Mouse (Mus musculus): ENCODE data around the gene Raver2.
"Not testable (repeated sequence)": the region's sequence is repeated elsewhere in the genome, so short reads cannot be mapped to it uniquely, and the experiment has no call there.

Raver2 gene

DNA sequence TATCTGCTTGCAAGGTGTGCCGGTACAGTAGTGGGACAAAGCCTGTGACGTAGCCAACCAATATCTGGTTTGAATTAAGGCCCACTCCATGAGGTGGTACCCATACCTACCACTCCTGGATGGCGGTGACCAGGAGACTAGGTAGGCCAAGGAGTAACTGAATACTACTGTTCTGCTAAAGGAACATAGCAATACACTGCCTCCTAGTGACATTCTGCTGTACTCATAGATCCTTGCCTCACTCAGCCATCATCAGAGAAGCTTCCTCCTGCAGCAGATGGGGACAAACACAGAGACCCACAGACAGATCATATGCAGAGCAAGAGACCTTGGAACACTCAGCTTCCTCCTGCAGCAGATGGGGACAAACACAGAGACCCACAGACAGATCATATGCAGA lies 21.8 kb downstream of the Raver2 start:
- in situ Hi-C loops (cut with MboI; ENCODE audit: unreplicated experiment in 2 of 2) = not testable (repeated sequence)

DNA sequence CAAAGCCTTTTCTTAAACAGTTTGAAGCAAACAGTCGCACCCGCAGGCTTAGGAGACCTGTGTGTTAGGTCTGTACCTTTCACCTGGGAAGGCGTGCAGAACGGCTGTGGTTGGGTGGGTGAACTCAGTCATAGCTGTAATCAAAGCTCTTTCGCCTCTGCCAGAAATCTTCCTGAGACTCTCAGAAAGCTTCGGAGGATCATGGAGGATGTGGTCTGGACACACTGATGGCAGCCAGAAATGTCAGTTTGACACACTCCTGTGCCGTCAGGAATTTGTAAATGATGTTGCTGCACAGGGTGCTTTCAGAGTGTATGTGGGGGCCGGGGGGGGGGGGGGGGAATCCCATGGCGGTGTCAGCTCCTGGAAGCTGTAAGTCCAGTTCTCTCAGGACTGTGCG lies 24.5 kb downstream of the Raver2 start:
- in situ Hi-C loops (cut with MboI; ENCODE audit: unreplicated experiment in 2 of 2) = no loop called here

DNA sequence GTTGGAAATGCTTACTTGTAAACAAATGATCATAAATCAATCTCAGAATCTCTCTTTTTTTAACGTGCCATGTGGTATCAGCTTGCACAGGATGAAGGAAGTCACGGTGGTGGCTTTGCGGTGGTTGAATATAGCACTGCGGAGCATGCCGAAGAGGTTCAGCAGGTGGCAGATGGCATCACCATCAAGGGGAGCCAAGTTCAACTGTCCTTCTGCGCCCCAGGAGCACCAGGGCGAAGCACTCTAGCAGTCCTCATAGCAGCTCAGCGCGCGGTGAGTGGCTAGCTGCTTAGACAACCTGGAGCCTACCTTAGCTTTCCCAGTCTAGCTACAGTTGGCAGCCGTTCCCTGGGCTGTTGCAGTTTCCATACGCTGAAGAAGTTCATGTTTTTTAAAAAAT lies 38.3 kb downstream of the Raver2 start:
- in situ Hi-C loops (cut with MboI; ENCODE audit: unreplicated experiment in 2 of 2) = loop anchor here in 1 of 2 experiments (25.0 kb wide), 1 partner anchor 905 kb away; no protein-coding TSS in a partner anchor

DNA sequence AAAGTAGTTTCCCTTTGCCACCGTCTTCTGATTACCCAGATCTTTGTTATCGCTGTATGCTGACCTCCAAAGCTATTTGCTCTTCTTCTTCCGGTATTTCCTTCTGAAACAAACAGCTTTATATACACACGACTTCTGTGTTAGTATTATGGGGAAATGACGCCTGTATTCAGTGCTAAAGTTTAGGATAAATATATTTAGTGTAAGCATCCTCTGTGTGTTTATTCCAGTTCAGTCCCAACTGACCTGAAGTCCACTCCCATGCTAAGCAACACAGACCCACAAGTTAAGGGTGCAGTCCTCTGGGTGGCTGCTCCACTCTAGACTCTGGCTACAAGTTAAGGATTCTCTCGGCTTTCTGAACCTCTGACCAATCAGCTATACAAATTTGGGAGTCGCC lies 52.2 kb downstream of the Raver2 start:
- in situ Hi-C loops (cut with MboI; ENCODE audit: unreplicated experiment in 2 of 2) = loop anchor here in 1 of 2 experiments (25.0 kb wide), 1 partner anchor 891 kb away; no protein-coding TSS in a partner anchor

DNA sequence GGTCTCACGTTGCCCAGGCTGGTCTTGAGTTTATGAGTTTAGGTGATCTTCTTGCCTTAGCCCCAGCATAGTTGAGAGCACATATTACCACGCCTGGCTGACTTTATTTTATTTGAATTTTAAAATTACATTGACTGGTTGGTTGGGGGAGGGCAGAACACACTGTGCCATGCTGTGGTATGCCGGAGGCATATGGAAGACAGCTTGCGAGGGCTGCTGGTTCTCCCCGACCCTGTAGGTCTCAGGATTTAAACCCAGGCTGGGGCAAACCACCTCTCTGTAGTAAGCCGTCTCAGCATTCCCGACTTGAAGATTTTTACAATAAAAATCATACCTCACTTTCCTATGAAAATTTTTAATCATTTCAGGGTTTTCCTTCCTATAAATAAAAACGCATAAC lies 66.2 kb downstream of the Raver2 start:
- in situ Hi-C loops (cut with MboI; ENCODE audit: unreplicated experiment in 2 of 2) = loop anchor here (25.0 kb wide), 2 partner anchors 1423 to 1898 kb away; partner anchors contain the start of gene Alg6 (in 1 of the 2)

DNA sequence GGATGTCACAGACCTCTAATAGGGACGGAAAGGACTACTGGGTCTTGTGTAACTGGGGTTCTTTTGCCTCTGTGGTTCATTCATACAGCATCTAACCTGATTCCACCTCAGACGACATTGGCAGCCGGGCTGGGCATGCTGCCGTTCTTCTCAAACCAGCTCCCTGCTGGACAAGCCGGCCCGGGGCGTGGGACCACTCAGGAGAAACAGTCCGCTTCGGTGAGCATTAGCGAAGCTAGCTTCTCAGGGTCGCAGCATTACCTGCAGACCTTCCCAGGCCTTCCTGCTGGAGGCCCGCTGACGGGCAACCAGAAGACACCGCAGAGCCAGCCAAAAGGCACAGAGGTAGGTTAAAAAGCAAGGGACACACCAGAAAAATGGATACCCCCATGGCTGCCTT lies 67.1 kb downstream of the Raver2 start:
- in situ Hi-C loops (cut with MboI; ENCODE audit: unreplicated experiment in 2 of 2) = loop anchor here (25.0 kb wide), 2 partner anchors 1424 to 1899 kb away; partner anchors contain the start of gene Alg6 (in 1 of the 2)

DNA sequence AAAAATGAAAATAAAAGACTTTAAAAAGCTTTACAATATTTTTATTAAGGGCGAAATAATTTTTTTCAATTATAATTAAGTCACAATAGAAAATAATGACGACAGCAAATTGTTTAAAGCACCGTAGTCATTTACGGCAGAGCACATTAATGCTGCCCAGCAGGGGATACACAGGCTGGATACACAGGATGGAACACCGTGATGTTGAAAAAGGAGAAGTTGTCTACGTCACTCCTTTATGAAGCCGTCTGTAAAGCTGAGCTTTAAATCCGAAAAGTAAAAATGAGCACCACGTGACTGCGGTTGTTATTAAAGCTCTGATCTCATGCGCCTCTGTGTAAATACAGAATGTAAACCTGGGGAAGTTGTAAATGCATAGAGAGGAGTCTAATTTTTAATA lies 69.2 kb downstream of the Raver2 start:
- in situ Hi-C loops (cut with MboI; ENCODE audit: unreplicated experiment in 2 of 2) = loop anchor here (25.0 kb wide), 2 partner anchors 1426 to 1901 kb away; partner anchors contain the start of gene Alg6 (in 1 of the 2)

DNA sequence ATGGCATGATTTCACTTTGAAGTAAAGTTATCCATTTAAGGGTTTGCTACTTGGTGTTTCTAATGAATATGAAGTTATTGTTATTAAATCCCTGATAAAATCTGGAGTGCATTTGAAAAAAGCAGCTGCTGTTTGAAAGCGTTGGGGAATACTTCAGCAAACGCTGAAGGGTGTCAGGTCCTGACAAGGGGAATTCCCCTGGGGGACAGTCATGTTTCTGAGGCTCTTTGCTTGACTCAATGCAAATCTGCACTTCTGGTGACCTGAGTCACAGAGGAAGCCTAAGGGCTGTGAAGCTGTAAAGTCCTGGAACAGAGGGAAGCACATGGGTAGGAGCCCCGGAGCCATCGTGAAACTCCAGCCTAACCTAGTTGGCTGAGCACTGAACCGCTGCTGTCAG lies 73.0 kb downstream of the Raver2 start:
- in situ Hi-C loops (cut with MboI; ENCODE audit: unreplicated experiment in 2 of 2) = loop anchor here (10.0 to 25.0 kb wide), 3 partner anchors 1429 to 1907 kb away; partner anchors contain the start of gene Alg6 (in 1 of the 2)

DNA sequence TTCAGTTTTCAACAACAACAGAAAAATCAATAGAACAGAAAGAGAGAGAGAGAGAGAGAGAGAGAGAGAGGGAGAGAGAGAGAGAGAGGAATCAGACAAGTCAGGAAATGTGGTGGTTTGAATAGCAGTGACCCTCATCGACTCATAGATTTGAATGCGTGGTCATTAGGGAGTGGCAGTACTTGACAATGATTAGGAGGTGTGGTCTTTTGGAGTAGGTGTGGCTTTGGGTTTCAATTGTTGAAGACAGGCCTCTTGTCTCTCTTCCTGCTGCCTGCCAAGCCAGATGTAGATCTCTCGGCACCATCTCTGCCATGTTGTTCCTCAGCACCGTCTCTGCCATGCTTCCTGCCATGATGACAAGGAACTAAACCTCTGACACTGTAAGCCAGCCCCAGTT lies 75.1 kb downstream of the Raver2 start:
- in situ Hi-C loops (cut with MboI; ENCODE audit: unreplicated experiment in 2 of 2) = loop anchor here (10.0 to 25.0 kb wide), 3 partner anchors 1432 to 1909 kb away; partner anchors contain the start of gene Alg6 (in 1 of the 2)

DNA sequence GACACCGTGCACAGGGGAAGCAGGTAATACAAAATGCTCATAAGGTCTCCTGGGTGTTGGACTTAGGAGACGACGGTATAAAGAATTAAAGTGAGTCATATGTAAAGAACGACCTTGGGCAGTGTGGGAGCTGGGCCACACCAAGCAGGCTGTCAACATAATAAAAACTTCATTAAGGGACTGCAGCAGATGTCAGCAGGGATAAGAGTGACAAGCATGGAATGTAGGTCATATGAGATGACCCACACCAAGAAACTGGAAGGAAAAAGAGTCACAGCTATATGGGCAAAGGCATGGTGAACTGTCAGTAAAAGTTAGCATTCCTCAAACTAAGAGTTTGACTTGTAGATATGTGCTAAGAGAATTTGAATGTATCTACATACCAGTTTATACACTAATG lies 75.6 kb downstream of the Raver2 start:
- in situ Hi-C loops (cut with MboI; ENCODE audit: unreplicated experiment in 2 of 2) = loop anchor here (10.0 to 25.0 kb wide), 3 partner anchors 1432 to 1910 kb away; partner anchors contain the start of gene Alg6 (in 1 of the 2)

DNA sequence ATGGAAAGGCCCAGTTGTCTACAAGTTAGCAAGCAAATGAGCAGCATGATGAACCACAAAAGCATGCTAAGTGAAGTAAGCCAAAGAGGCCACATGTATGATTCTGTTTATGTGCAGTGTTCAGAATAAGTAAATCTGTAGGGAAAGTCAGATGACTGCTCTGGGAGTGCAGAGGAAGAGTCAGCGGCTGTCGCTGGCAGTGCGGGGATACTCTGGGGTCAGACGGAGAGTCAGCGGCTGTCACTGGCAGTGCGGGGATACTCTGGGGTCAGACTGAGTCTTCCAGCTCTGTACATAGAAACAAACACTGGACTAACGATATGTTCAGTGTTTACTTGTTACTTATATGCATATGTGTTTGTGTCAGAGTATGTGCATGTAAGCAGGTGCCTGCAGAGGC lies 76.0 kb downstream of the Raver2 start:
- in situ Hi-C loops (cut with MboI; ENCODE audit: unreplicated experiment in 2 of 2) = loop anchor here (10.0 to 25.0 kb wide), 3 partner anchors 1432 to 1910 kb away; partner anchors contain the start of gene Alg6 (in 1 of the 2)

DNA sequence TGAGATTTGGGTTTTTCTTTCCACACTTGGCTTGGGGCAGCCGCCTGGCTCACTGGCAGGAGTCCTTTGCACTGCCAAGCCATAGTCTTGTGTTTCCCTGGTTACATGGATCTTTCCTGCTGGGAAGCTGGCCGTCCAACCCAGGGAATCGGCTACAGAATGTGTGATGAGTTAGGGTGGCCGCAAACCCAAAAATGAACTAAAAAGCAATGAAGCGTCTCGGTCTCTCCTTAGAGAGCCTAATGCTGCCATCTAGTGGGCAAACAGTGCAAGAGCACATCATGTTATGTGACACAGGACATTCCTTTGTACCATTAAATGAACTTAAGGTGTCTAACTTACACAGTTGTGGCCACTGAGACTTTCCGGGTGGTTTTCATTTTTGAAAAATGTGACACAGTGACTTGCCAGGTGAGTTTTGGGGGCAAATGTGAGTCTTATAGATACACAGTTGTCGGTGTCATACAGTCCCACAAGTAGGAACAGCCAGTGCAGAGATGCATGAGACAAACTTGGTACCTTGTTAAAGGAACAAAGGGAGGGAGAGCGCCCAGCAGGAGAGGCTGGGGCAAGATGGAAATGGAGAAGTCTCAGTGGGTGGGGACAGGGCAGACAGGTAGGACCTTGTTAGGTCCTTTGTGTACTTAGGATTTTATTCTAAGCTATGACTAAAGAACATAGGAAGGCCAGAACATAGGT lies 77.4 kb downstream of the Raver2 start:
- in situ Hi-C loops (cut with MboI; ENCODE audit: unreplicated experiment in 2 of 2) = loop anchor here (10.0 to 25.0 kb wide), 3 partner anchors 1434 to 1911 kb away; partner anchors contain the start of gene Alg6 (in 1 of the 2)

DNA sequence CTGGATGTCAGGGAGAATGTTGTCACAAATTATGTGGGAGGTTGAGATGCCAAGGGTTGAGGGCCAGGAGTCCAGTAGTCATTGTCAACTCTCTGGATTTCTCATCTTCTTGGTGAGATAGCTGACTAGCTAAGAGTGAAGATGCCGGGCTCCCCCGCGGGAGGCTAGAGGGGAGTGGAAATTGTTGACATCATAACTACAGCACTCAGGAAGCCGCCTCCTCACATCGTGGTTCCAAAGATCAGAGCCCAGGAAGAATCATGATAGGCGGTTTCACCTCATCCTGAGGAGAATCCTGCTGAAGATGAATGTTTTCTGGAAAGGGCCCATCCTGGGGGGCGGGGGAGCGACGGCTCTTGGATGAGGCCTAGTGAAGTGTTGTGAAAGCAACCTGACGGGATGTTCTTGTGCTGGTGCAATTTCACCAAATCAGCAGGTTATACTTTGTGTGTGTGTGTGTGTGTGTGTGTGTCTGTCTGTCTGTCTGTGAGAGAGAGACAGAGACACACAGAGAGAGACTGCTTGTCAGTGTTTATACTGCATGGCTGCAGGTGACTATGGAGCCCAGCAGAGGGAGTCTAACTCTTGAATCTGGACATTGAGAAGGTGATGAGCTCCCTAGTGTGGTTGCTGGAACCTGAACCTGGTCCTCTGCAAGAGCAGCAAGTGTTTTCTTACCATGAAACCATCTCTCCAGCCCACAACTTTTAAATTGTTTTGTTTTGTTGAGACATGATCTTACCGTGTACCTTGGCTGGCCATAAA lies 78.3 kb downstream of the Raver2 start:
- in situ Hi-C loops (cut with MboI; ENCODE audit: unreplicated experiment in 2 of 2) = loop anchor here (10.0 to 25.0 kb wide), 3 partner anchors 1435 to 1912 kb away; partner anchors contain the start of gene Alg6 (in 1 of the 2)

DNA sequence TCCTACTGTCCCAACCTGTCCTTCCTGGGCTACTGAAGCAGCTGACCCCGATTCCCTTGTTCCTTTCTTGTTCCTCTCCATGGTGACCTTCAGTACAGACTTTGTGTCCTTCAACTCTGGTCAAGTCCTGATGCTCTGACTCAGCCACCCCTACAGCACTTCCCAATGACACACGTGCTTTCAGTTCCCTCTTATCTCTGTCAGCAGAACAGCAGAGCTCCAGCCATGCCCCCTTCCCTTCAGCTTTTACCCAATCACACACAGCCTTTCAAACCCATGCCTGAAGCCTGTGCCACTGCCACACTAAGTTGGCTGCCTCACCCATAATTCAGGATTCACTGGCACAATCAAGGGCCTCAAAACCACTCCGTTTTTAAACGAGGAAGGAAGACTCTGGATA lies 86.8 kb downstream of the Raver2 start:
- in situ Hi-C loops (cut with MboI; ENCODE audit: unreplicated experiment in 2 of 2) = loop anchor here in 1 of 2 experiments (25.0 kb wide), 1 partner anchor 482 kb away; the partner anchor contains the start of gene Leprot

DNA sequence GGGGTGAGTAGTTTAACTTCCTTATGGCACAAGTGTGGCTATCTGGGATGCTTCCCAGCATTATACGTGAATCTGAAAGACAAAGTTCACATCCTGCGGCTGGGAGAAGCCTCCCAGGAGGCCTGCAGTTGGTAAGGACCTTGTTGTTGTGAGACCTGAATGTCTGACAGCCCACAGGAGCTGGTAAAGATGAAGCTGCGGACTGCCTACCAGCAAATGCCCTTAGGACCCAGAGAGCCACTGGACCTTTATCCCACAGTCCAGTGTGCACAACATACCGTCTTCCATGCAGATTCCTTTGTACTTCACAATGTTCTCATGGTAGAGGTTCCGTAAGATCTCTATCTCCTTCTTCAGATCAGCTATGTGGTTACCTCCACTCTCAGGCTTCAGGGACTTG lies 88.7 kb downstream of the Raver2 start:
- in situ Hi-C loops (cut with MboI; ENCODE audit: unreplicated experiment in 2 of 2) = loop anchor here in 1 of 2 experiments (25.0 kb wide), 1 partner anchor 480 kb away; the partner anchor contains the start of gene Leprot

DNA sequence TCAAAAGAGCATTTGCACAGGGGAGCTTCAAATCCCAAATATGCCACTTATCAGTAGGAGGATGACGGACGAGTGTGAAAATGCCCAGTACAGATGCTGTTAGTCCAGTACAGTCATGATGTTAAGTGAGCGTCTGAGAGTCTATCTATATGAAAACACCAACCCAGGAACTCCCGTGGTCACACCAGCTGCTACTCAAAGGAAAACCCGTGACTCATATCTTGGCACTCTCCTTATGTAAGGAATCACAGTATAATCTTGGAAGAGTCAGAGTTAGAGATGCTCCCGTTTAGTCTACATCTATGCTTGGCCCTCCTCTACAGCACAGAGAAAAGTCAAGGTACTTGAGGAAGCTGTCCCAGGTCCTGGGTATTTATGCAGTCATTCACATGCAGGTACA lies 89.5 kb downstream of the Raver2 start:
- in situ Hi-C loops (cut with MboI; ENCODE audit: unreplicated experiment in 2 of 2) = loop anchor here in 1 of 2 experiments (25.0 kb wide), 1 partner anchor 479 kb away; the partner anchor contains the start of gene Leprot

DNA sequence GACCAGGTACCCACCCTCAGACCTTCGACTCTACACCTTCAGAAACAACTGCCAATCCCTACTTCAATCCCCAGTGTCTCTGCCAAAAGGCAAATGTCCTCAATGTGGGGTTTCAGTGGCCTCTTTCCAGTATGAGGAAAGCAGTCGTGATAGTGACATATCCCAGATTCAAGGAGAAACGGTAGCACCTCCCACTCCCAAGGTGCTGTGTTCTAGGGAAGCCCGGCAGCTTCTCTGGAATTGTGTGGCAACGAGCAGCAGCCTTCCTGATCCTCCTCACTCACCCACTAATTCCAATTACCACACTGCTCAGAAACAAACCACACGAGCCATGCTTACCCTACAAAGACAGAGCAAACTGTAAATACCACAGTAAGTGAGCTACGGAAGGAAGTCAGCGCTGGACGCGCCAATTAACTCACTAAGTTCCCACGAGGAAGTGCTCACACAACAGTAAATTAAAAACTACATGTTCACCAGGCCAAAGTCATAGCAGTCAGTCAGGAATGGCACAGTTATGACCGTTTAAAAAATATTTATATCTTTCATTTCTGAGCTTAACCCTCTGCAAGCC lies 90.5 kb downstream of the Raver2 start:
- in situ Hi-C loops (cut with MboI; ENCODE audit: unreplicated experiment in 2 of 2) = loop anchor here in 1 of 2 experiments (25.0 kb wide), 1 partner anchor 478 kb away; the partner anchor contains the start of gene Leprot

DNA sequence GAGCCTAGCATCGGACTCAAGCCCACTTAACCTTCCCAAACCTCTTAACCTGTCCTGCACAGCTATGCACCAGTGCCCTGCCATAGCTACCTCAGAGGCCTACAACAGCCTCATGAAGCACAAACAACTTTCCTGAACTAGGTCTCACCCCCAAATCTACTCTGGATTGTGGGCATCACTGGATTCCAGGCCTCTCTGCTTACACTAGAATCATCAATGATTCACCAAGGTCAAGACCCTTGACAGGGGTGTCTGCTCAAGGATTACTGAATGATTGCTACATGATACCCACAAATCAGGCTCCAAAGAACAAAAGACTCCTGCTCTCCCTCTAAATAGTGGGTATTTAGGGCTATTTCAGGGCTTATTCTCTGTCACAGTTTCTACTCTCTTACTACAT lies 92.0 kb downstream of the Raver2 start:
- in situ Hi-C loops (cut with MboI; ENCODE audit: unreplicated experiment in 2 of 2) = loop anchor here (10.0 to 25.0 kb wide), 4 partner anchors 294 to 1216 kb away; partner anchors contain the start of gene Leprot (in 2 of the 2)

DNA sequence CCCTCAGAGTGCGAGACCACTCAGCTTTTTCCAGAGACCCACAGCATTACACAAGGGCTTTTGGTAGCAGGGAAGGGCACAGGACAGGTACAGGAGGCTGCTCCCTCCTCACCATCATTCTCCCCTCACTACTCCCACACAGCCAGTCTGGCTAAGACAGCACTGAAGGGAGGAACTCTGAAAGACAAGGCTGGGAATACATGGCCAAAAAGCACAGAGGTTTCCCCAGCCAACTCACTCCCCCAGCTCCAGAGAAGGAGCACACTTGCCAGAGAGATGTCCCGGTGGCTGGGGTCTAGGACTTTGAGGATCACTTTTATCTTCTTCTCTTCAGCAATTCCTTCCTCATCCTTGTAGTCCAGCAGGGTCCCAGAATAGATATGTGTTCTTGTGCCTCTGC lies 95.4 kb downstream of the Raver2 start:
- in situ Hi-C loops (cut with MboI; ENCODE audit: unreplicated experiment in 2 of 2) = loop anchor here (10.0 to 25.0 kb wide), 4 partner anchors 291 to 1219 kb away; partner anchors contain the start of gene Leprot (in 2 of the 2)

DNA sequence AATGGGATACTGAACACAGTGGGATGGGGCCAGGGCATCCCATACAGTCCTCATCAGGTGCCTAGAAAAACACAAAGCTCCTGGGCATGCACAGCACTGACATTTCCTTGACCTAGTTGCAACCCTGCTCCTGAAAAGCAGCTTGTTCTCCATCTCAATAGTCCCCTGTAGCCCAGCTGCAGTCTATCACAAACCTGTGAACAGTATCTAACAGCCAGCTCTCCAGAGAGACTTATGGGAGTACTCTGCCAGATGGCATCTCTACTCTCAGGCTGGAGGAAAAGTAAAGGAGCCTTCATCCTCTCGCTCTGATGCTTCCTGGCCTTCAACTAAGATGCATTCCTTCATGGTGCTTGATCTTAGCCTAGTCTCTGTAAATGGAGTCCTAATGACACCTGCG lies 95.9 kb downstream of the Raver2 start:
- in situ Hi-C loops (cut with MboI; ENCODE audit: unreplicated experiment in 2 of 2) = loop anchor here (5.0 to 25.0 kb wide), 6 partner anchors 158 to 1220 kb away; partner anchors contain the start of gene Leprot (in 2 of the 2)

All from v-Abl transformed pro-B cells (cell line).